Mouse (Mus musculus) MEL (cell line): ENCODE data around the gene 1700029H14Rik. TPM values are rescaled to one million over a fixed set of nuclear protein-coding genes. Genes with fewer than 3 reads are reported as not detected.

Experiments
- DNase-seq: peaks from one replicate; pipeline ENCODE4 v3.0.0; 2011; ENCODE audit warnings: low read depth, low spot score
- H3K27ac ChIP-seq: 2 replicates; pipeline ENCODE4 v1.5.1; 2012; ENCODE audit warnings: low read depth, mild to moderate bottlenecking, control low read depth, low read length, moderate library complexity; ENCODE audit not compliant: control insufficient read depth
- H3K27me3 ChIP-seq, 2 experiments: fragments of 150-350 bp in 1 of 2; sonication (generic) in 1 of 2; 2 replicates each; pipeline ENCODE4 v1.6.1; 2012; ENCODE audit warnings: low read length in 2 of 2, mild to moderate bottlenecking in 2 of 2, improper control_type of control experiment in 1 of 2, moderate library complexity in 1 of 2; ENCODE audit not compliant: insufficient read depth in 2 of 2, control insufficient read depth in 1 of 2
- H3K36me3 ChIP-seq, 2 experiments: 2 replicates each; pipeline ENCODE4 v1.6.1; 2012 to 2014; ENCODE audit warnings: low read length in 2 of 2, improper control_type of control experiment in 1 of 2, inconsistent platforms in 1 of 2, mild to moderate bottlenecking in 1 of 2; ENCODE audit not compliant: insufficient read depth in 2 of 2, control insufficient read depth in 1 of 2
- H3K4me1 ChIP-seq, 2 experiments: fragments of 150-350 bp in 1 of 2; sonication (generic) in 1 of 2; 2 replicates each; pipeline ENCODE4 v1.6.1; 2012; ENCODE audit warnings: low read length in 2 of 2, improper control_type of control experiment in 1 of 2, mild to moderate bottlenecking in 1 of 2; ENCODE audit not compliant: insufficient read depth in 2 of 2, control insufficient read depth in 1 of 2
- H3K4me3 ChIP-seq, 2 experiments: fragments of 150-350 bp in 1 of 2; sonication (generic) in 1 of 2; 2 replicates each; pipeline ENCODE4 v1.5.1; 2012; ENCODE audit warnings: low read depth in 2 of 2, low read length in 2 of 2, mild to moderate bottlenecking in 2 of 2, moderate library complexity in 2 of 2, control low read depth in 1 of 2, improper control_type of control experiment in 1 of 2; ENCODE audit not compliant: control insufficient read depth in 1 of 2, insufficient read depth in 1 of 2
- H3K79me2 ChIP-seq: 2 replicates; pipeline ENCODE4 v1.6.1; 2012; ENCODE audit warnings: mild to moderate bottlenecking, low read length, moderate library complexity; ENCODE audit not compliant: control insufficient read depth, poor library complexity, insufficient read depth
- H3K9ac ChIP-seq: 2 replicates; pipeline ENCODE4 v1.6.1; 2012; ENCODE audit warnings: low read depth, mild to moderate bottlenecking, control low read depth, low read length, moderate library complexity; ENCODE audit not compliant: control insufficient read depth, poor library complexity, severe bottlenecking
- H3K9me3 ChIP-seq: fragments of 150-350 bp; sonication (generic); replicated peaks from 2 replicates; pipeline ENCODE4 v1.6.1; 2012; ENCODE audit warnings: mild to moderate bottlenecking, low read length, improper control_type of control experiment, moderate library complexity; ENCODE audit not compliant: insufficient read depth
- CHD1 ChIP-seq: IDR thresholded peaks from 2 replicates; pipeline ENCODE4 v1.6.1; 2012; ENCODE audit warnings: low read depth, mild to moderate bottlenecking, inconsistent platforms, low read length, improper control_type of control experiment
- CHD2 ChIP-seq: IDR thresholded peaks from 2 replicates; pipeline ENCODE4 v1.6.1; 2011; ENCODE audit warnings: low read length, improper control_type of control experiment
- CTCF ChIP-seq, 3 experiments: IDR thresholded peaks in 2 of 3; conservative IDR thresholded peaks in 1 of 3; 2 replicates each; pipeline ENCODE4 v1.5.1; 2011 to 2012; ENCODE audit warnings: low read length in 3 of 3, low read depth in 2 of 3, mild to moderate bottlenecking in 2 of 3, improper control_type of control experiment in 1 of 3, inconsistent platforms in 1 of 3, mixed read lengths in 1 of 3, moderate library complexity in 1 of 3; ENCODE audit not compliant: control insufficient read depth in 1 of 3, insufficient read depth in 1 of 3, poor library complexity in 1 of 3, severe bottlenecking in 1 of 3
- E2F4 ChIP-seq: IDR thresholded peaks from 2 replicates; pipeline ENCODE4 v1.6.1; 2011; ENCODE audit warnings: low read depth, low read length, improper control_type of control experiment, borderline replicate concordance
- ELF1 ChIP-seq: IDR thresholded peaks from 2 replicates; pipeline ENCODE4 v1.6.1; 2014; ENCODE audit warnings: low read depth, mild to moderate bottlenecking, inconsistent platforms, low read length, improper control_type of control experiment, moderate library complexity
- EP300 ChIP-seq, 2 experiments: IDR thresholded peaks; 2 replicates each; pipeline ENCODE4 v1.6.1; 2011; ENCODE audit warnings: improper control_type of control experiment in 2 of 2, low read length in 2 of 2, low read depth in 1 of 2, mild to moderate bottlenecking in 1 of 2
- ETS1 ChIP-seq: IDR thresholded peaks from 2 replicates; pipeline ENCODE4 v1.6.1; 2012; ENCODE audit warnings: low read depth, mild to moderate bottlenecking, inconsistent platforms, low read length, improper control_type of control experiment, moderate library complexity
- GATA1 ChIP-seq: IDR thresholded peaks from 2 replicates; pipeline ENCODE4 v1.6.1; 2011; ENCODE audit warnings: low read depth, low read length, improper control_type of control experiment
- JUND ChIP-seq: IDR thresholded peaks from 2 replicates; pipeline ENCODE4 v1.6.1; 2011; ENCODE audit warnings: low read depth, mild to moderate bottlenecking, improper control_type of control experiment, low read length
- KAT2A ChIP-seq: conservative IDR thresholded peaks from 2 replicates; pipeline ENCODE4 v1.6.1; 2012; ENCODE audit warnings: low read depth, low read length, improper control_type of control experiment, inconsistent platforms
- MAFK ChIP-seq: IDR thresholded peaks from 2 replicates; pipeline ENCODE4 v1.6.1; 2011; ENCODE audit warnings: low read depth, mild to moderate bottlenecking, low read length, improper control_type of control experiment, borderline replicate concordance
- MAX ChIP-seq: IDR thresholded peaks from 2 replicates; pipeline ENCODE4 v1.6.1; 2011; ENCODE audit warnings: low read length, improper control_type of control experiment
- MAZ ChIP-seq: IDR thresholded peaks from 2 replicates; pipeline ENCODE4 v1.6.1; 2012; ENCODE audit warnings: low read depth, mild to moderate bottlenecking, inconsistent platforms, low read length, improper control_type of control experiment
- MEF2A ChIP-seq: IDR thresholded peaks from 2 replicates; pipeline ENCODE4 v1.6.1; 2014; ENCODE audit warnings: low read depth, mild to moderate bottlenecking, inconsistent platforms, low read length, improper control_type of control experiment; ENCODE audit not compliant: poor library complexity, insufficient replicate concordance, severe bottlenecking; ENCODE audit errors: extremely low read depth
- MXI1 ChIP-seq: IDR thresholded peaks from 2 replicates; pipeline ENCODE4 v1.6.1; 2011; ENCODE audit warnings: mild to moderate bottlenecking, low read depth, low read length, improper control_type of control experiment
- MYB ChIP-seq: IDR thresholded peaks from 2 replicates; pipeline ENCODE4 v1.6.1; 2011; ENCODE audit warnings: mild to moderate bottlenecking, low read depth, low read length, improper control_type of control experiment
- NELFE ChIP-seq: IDR thresholded peaks from 2 replicates; pipeline ENCODE4 v1.6.1; 2011; ENCODE audit warnings: low read depth, low read length, improper control_type of control experiment
- NRF1 ChIP-seq: IDR thresholded peaks from 2 replicates; pipeline ENCODE4 v1.6.1; 2014; ENCODE audit warnings: low read depth, mild to moderate bottlenecking, inconsistent platforms, low read length, improper control_type of control experiment, moderate library complexity; ENCODE audit not compliant: poor library complexity, insufficient read depth, severe bottlenecking
- POLR2AphosphoS2 ChIP-seq: IDR thresholded peaks from 2 replicates; pipeline ENCODE4 v1.6.1; 2011; ENCODE audit warnings: low read length, improper control_type of control experiment
- POLR2AphosphoS5 ChIP-seq: IDR thresholded peaks from 2 replicates; pipeline ENCODE4 v1.6.1; 2012; ENCODE audit warnings: low read depth, borderline replicate concordance, mild to moderate bottlenecking, inconsistent platforms, low read length, moderate library complexity, mixed read lengths
- RAD21 ChIP-seq: IDR thresholded peaks from 2 replicates; pipeline ENCODE4 v1.6.1; 2011; ENCODE audit warnings: mild to moderate bottlenecking, low read depth, low read length, improper control_type of control experiment
- RCOR1 ChIP-seq: IDR thresholded peaks from 2 replicates; pipeline ENCODE4 v1.6.1; 2012; ENCODE audit warnings: low read depth, mild to moderate bottlenecking, inconsistent platforms, low read length, improper control_type of control experiment
- SIN3A ChIP-seq: IDR thresholded peaks from 2 replicates; pipeline ENCODE4 v1.6.1; 2012; ENCODE audit warnings: low read length, improper control_type of control experiment, inconsistent platforms
- SMC3 ChIP-seq: IDR thresholded peaks from 2 replicates; pipeline ENCODE4 v1.6.1; 2011; ENCODE audit warnings: low read depth, low read length, improper control_type of control experiment
- TAL1 ChIP-seq: IDR thresholded peaks from 2 replicates; pipeline ENCODE4 v1.6.1; 2012; ENCODE audit warnings: mild to moderate bottlenecking, inconsistent platforms, low read length, moderate library complexity, mixed read lengths
- TBP ChIP-seq: IDR thresholded peaks from 2 replicates; pipeline ENCODE4 v1.8.0; 2011; ENCODE audit warnings: low read depth, low read length, improper control_type of control experiment
- TCF12 ChIP-seq: IDR thresholded peaks from 2 replicates; pipeline ENCODE4 v1.6.1; 2014; ENCODE audit warnings: low read depth, mild to moderate bottlenecking, inconsistent platforms, low read length, improper control_type of control experiment, moderate library complexity
- USF1 ChIP-seq: IDR thresholded peaks from 2 replicates; pipeline ENCODE4 v1.6.1; 2014; ENCODE audit warnings: low read depth, mild to moderate bottlenecking, inconsistent platforms, low read length, improper control_type of control experiment, moderate library complexity
- ZC3H11A ChIP-seq: IDR thresholded peaks from 2 replicates; pipeline ENCODE4 v1.6.1; 2012; ENCODE audit warnings: low read depth, mild to moderate bottlenecking, inconsistent platforms, low read length, improper control_type of control experiment
- ZMIZ1 ChIP-seq: IDR thresholded peaks from 2 replicates; pipeline ENCODE4 v1.6.1; 2012; ENCODE audit warnings: low read depth, mild to moderate bottlenecking, inconsistent platforms, low read length, improper control_type of control experiment, moderate library complexity
- ZNF384 ChIP-seq: IDR thresholded peaks from 2 replicates; pipeline ENCODE4 v1.6.1; 2012; ENCODE audit warnings: low read depth, mild to moderate bottlenecking, inconsistent platforms, low read length, improper control_type of control experiment
- polyA plus RNA-seq, 2 experiments: library from polyadenylated mRNA; stranded (reverse) in 1 of 2; unstranded in 1 of 2; fragments of >175 nt in 1 of 2; fragments of >200 nt in 1 of 2; gene quantifications; 2 replicates each; pipeline versions ENCODE4 v1.2.1 to v1.2.4; 2012; ENCODE audit warnings: low replicate concordance in 2 of 2, low read depth in 1 of 2; ENCODE audit not compliant: insufficient read length in 2 of 2, insufficient read depth in 1 of 2, missing spikeins in 1 of 2
- total RNA-seq: library from RNA; depleted of rRNA; stranded (reverse); fragments of 300-350 nt; gene quantifications from 2 replicates; pipeline ENCODE4 v1.2.3, GENCODE M21; 2012

Gene 1700029H14Rik
- total and polyA plus RNA-seq, 3 experiments = 0.06 TPM; not detected in 2

- H3K9ac ChIP-seq = no peak overlapping the region
Measured at GRCm38 (mm10) chr8:13595861-13596260, 33.6 kb upstream of the 1700029H14Rik start.

GRCm38 (mm10) chr8:13594884-13595323, 32.6 kb upstream of the 1700029H14Rik start:
- H3K36me3 ChIP-seq = peaks cover 2 to 14% of the 10 kb centered on the region in 2 experiments; a peak in 2 of 4 replicates
- H3K4me3 ChIP-seq = peak overlapping the region in 1 of 2 experiments; percentile 10; a peak in 1 of 4 replicates
- H3K9me3 ChIP-seq = no peaks in the 10 kb centered on the region
- TF ChIP-seq NRF1 (no peak), ELF1 (no peak; the same call in 1 of the 2 replicates), E2F4 (no peak), MAFK (no peak), MYB (no peak), TCF12 (peak; percentile 56), GATA1 (no peak), KAT2A (no peak), RCOR1 (peak; percentile 23; the same call in 1 of the 2 replicates), MXI1 (no peak), MAX (no peak), SMC3 (no peak), TBP (0 out of 2 replicates have a peak, but pooled peaks have one; percentile 26), MAZ (no peak), EP300 (IDR thresholded peaks at IDR 0.05; ENCODE audit: low read depth in 1 of 2, low read length in 2 of 2) (peak; percentile 64 to 72), POLR2AphosphoS2 (no peak), ETS1 (0 out of 2 replicates have a peak, but pooled peaks have one; percentile 27), MEF2A (no peak), SIN3A (no peak), CHD2 (no peak), TAL1 (no peak), CHD1 (no peak), ZMIZ1 (no peak), CTCF (IDR thresholded peaks at IDR 0.05 in 2 of 3, conservative IDR thresholded peaks at IDR 0.05 in 1 of 3; ENCODE audit: control insufficient read depth in 1 of 3, insufficient read depth in 1 of 3, low read depth in 2 of 3, low read length in 3 of 3, poor library complexity in 1 of 3, severe bottlenecking in 1 of 3) (no peak), USF1 (peak; percentile 79), ZC3H11A (no peak), JUND (no peak), NELFE (0 out of 2 replicates have a peak, but pooled peaks have one; percentile 10), RAD21 (no peak), POLR2AphosphoS5 (no peak), ZNF384 (no peak)

More at GRCm38 (mm10) chr8:13595861-13596260, 33.6 kb upstream of the 1700029H14Rik start:
- Histone ChIP-seq H3K27ac (no peak overlapping the region), H3K79me2 (no peaks in the 10 kb centered on the region), H3K36me3 (peaks cover 2 to 14% of the 10 kb centered on the region in 2 experiments; a peak in 2 of 4 replicates), H3K4me3 (no peak overlapping the region), H3K4me1 (peaks cover 7 to 17% of the 10 kb centered on the region in 2 experiments), H3K27me3 (no peaks in the 10 kb centered on the region), H3K9me3 (no peaks in the 10 kb centered on the region)
- TF ChIP-seq CHD1 (no peak), CTCF (IDR thresholded peaks at IDR 0.05 in 2 of 3, conservative IDR thresholded peaks at IDR 0.05 in 1 of 3; ENCODE audit: control insufficient read depth in 1 of 3, insufficient read depth in 1 of 3, low read depth in 2 of 3, low read length in 3 of 3, poor library complexity in 1 of 3, severe bottlenecking in 1 of 3) (peak in 2 of 3 experiments; percentile 18 to 47; a peak in 3 of 6 replicates)
- peak; percentile 26 for DNase-seq

More at GRCm38 (mm10) chr8:13594884-13595323, 32.6 kb upstream of the 1700029H14Rik start:
- DNase-seq = peak; percentile 93
- H3K79me2 ChIP-seq = no peaks in the 10 kb centered on the region
- peak overlapping the region; percentile 62 for H3K9ac ChIP-seq
- H3K4me1 ChIP-seq = peaks cover 7 to 17% of the 10 kb centered on the region in 2 experiments
- peak overlapping the region; percentile 89 for H3K27ac ChIP-seq
- no peaks in the 10 kb centered on the region for H3K27me3 ChIP-seq
